21 mouse cellular contexts compared by ENCODE assay signal in genomic region chr6:91389141-91389540, GRCm38 (mm10). TPM values are rescaled to one million over a fixed set of nuclear protein-coding genes. Genes with fewer than 3 reads are reported as not detected.
DNase-seq lines count a peak whose midpoint lies in the region; ATAC-seq and TF ChIP-seq lines count a peak whose summit lies in the region.
"Had no signal": no experiment of that assay in that cellular context is flagged by ENCODE, and none has a peak within 500 bp of the region (broad histone marks: within the 10 kb centered on the region; RNA-seq: fewer than 3 reads in every experiment).

No protein-coding gene starts in this region.

- no peaks in the 10 kb centered on the region for H3K36me3 ChIP-seq in heart, embryonic 13.5 days
- H3K36me3 ChIP-seq in heart, postnatal 0 days (replicated peaks; ENCODE audit: control insufficient read depth, insufficient read depth, low read length) = no peaks in the 10 kb centered on the region
- H3K36me3 ChIP-seq in lung, embryonic 14.5 days (ENCODE audit: insufficient read depth) = no peaks in the 10 kb centered on the region
- H3K36me3 ChIP-seq: embryonic facial prominence, embryonic 13.5 days; liver, embryonic 12.5 days had no signal

- no peaks in the 10 kb centered on the region for H3K9me3 ChIP-seq in heart, embryonic 13.5 days
- H3K9me3 ChIP-seq in heart, postnatal 0 days (replicated peaks; ENCODE audit: control insufficient read depth, low read length) = no peaks in the 10 kb centered on the region
- H3K9me3 ChIP-seq in lung, embryonic 14.5 days (ENCODE audit: low read depth, low read length) = no peaks in the 10 kb centered on the region
- H3K9me3 ChIP-seq: embryonic facial prominence, embryonic 13.5 days; forebrain, embryonic 15.5 days; liver, embryonic 12.5 days; midbrain, embryonic 13.5 days had no signal

- H3K27ac ChIP-seq in heart, embryonic 13.5 days (replicated peaks) = no peak overlapping the region
- H3K27ac ChIP-seq in heart, postnatal 0 days (ENCODE audit: low read depth) = no peak overlapping the region
- peak overlapping the region; percentile 13; the same call in 1 of the 2 replicates for H3K27ac ChIP-seq in lung, embryonic 14.5 days (ENCODE audit: low read depth)
- H3K27ac ChIP-seq: embryonic facial prominence, embryonic 13.5 days; forebrain, embryonic 15.5 days; left cerebral cortex, adult 2 months; liver, embryonic 12.5 days; midbrain, embryonic 13.5 days had no signal

- H3K27me3 ChIP-seq in heart, embryonic 13.5 days (replicated peaks) = peaks cover 35% of the 10 kb centered on the region
- peaks cover 10% of the 10 kb centered on the region; the same call in 1 of the 2 replicates for H3K27me3 ChIP-seq in heart, postnatal 0 days (ENCODE audit: control insufficient read depth, insufficient read depth, low read length)
- H3K27me3 ChIP-seq in lung, embryonic 14.5 days (ENCODE audit: insufficient read depth, low read length) = no peaks in the 10 kb centered on the region
- H3K27me3 ChIP-seq: embryonic facial prominence, embryonic 13.5 days; forebrain, embryonic 15.5 days; liver, embryonic 12.5 days; midbrain, embryonic 13.5 days had no signal

- no peak for DNase-seq in heart, postnatal 36 days
- DNase-seq in heart, postnatal 0 days (ENCODE audit: low spot score) = peak; percentile 45
- peak; percentile 31 for DNase-seq in lung, embryonic 14.5 days
- peak; percentile 89 for DNase-seq in lung, postnatal 36 days
- no peak for DNase-seq in adrenal gland, postnatal 10 days
- DNase-seq in kidney, postnatal 10 days = no peak
- DNase-seq: adrenal gland, postnatal 25 days; cerebellum, adult 11 months; cerebellum, postnatal 14 days; kidney, adult 11 months; kidney, postnatal 14 days; thymus, postnatal 36 days had no signal

- no peak overlapping the region for H3K9ac ChIP-seq in heart, embryonic 13.5 days
- no peak overlapping the region for H3K9ac ChIP-seq in heart, postnatal 0 days (replicated peaks; ENCODE audit: low read depth, low read length)
- no peak overlapping the region for H3K9ac ChIP-seq in lung, embryonic 14.5 days
- H3K9ac ChIP-seq: embryonic facial prominence, embryonic 13.5 days; forebrain, embryonic 15.5 days; liver, embryonic 12.5 days; midbrain, embryonic 13.5 days had no signal

- TF ChIP-seq CTCF in heart, postnatal 0 days (IDR thresholded peaks at IDR 0.05; ENCODE audit: low read depth) = no peak
- TF ChIP-seq CTCF in lung, embryonic 14.5 days (IDR thresholded peaks at IDR 0.05; ENCODE audit: low read depth) = 0 out of 2 replicates have a peak, but pooled peaks have one; percentile 6

- ATAC-seq in heart, embryonic 13.5 days (ENCODE audit: extremely low read depth, insufficient number of reproducible peaks, low FRiP score, low TSS enrichment) = peak; percentile 51; the same call in 1 of the 2 replicates
- peak; percentile 83 for ATAC-seq in heart, postnatal 0 days (ENCODE audit: insufficient read depth, low read depth)
- peak; percentile 81 for ATAC-seq in lung, embryonic 14.5 days (ENCODE audit: insufficient read depth)
- ATAC-seq: forebrain, embryonic 15.5 days; liver, embryonic 12.5 days; midbrain, embryonic 13.5 days had no signal

- H3K4me1 ChIP-seq in heart, embryonic 13.5 days = peaks cover 21% of the 10 kb centered on the region
- peaks cover 4% of the 10 kb centered on the region for H3K4me1 ChIP-seq in heart, postnatal 0 days (ENCODE audit: control insufficient read depth, insufficient read depth)
- H3K4me1 ChIP-seq in lung, embryonic 14.5 days (ENCODE audit: insufficient read depth) = no peaks in the 10 kb centered on the region
- H3K4me1 ChIP-seq: embryonic facial prominence, embryonic 13.5 days; forebrain, embryonic 15.5 days; liver, embryonic 12.5 days; midbrain, embryonic 13.5 days had no signal

- WGBS in heart, embryonic 13.5 days = 32% methylated on average over 4 of the region's 4 CpGs
- 41% methylated on average over 4 of the region's 4 CpGs for WGBS in heart, postnatal 0 days
- 42% methylated on average over 4 of the region's 4 CpGs for WGBS in lung, embryonic 14.5 days

- H3K4me3 ChIP-seq in heart, embryonic 13.5 days = no peak overlapping the region
- no peak overlapping the region for H3K4me3 ChIP-seq in heart, postnatal 0 days (ENCODE audit: low read depth, low read length)
- H3K4me3 ChIP-seq in lung, embryonic 14.5 days (ENCODE audit: low read depth, low read length) = no peak overlapping the region
- H3K4me3 ChIP-seq: embryonic facial prominence, embryonic 13.5 days; forebrain, embryonic 15.5 days; left cerebral cortex, adult 2 months; liver, embryonic 12.5 days; midbrain, embryonic 13.5 days had no signal

- H3K4me2 ChIP-seq in heart, embryonic 13.5 days = no peak overlapping the region
- no peak overlapping the region for H3K4me2 ChIP-seq in heart, postnatal 0 days (ENCODE audit: low read depth, low read length)
- no peak overlapping the region for H3K4me2 ChIP-seq in lung, embryonic 14.5 days
- H3K4me2 ChIP-seq: embryonic facial prominence, embryonic 13.5 days; forebrain, embryonic 15.5 days; liver, embryonic 12.5 days; midbrain, embryonic 13.5 days had no signal

- TF ChIP-seq EP300 in heart, postnatal 0 days (IDR thresholded peaks at IDR 0.05; ENCODE audit: low read depth) = no peak

- intact Hi-C loops in heart, postnatal 36 days (cut with DNase I) = no loop called here

RNA-seq across cellular contexts. Expression of gene Wnt7a, which starts 22.0 kb away (rescaled TPM):
- polyA plus RNA-seq in heart, embryonic 13.5 days (2015; fragmentation: Nextera tagmentation; extraction: Ambion mirVana) = 0.06 and 0.13 TPM in 2 replicates
- not detected for total RNA-seq in heart, postnatal 36 days (2021)
- not detected in 2 replicates for total RNA-seq in heart, postnatal 0 days (2014; rRNA removed; ENCODE audit: low replicate concordance)
- polyA plus RNA-seq in heart, postnatal 0 days (2015; fragmentation: Nextera tagmentation; extraction: Ambion mirVana) = not detected in 2 replicates
- 0.50 and 0.72 TPM in 2 replicates for polyA plus RNA-seq in lung, embryonic 14.5 days (2014; fragmentation: Nextera tagmentation; extraction: Ambion mirVana)
- not detected for total RNA-seq in adrenal gland, postnatal 10 days (2021)
- total RNA-seq: adrenal gland, postnatal 25 days; CH12.LX; gastrocnemius, postnatal 4 days; MEL had no signal
- polyA plus RNA-seq: liver, embryonic 12.5 days had no signal

Comparison
In these comparisons a context has a peak if more than half of its experiments do, and no peak if none do; other contexts are left out.
1. DNase-seq: peak in heart, postnatal 0 days (single experiment), lung, embryonic 14.5 days (single experiment) and lung, postnatal 36 days (single experiment); none in heart, postnatal 36 days (0 of 2), adrenal gland, postnatal 10 days (single experiment) and kidney, postnatal 10 days (single experiment).
2. Peak in every context shown above with its lines, with median percentiles within 50 percentile points of each other: ATAC-seq.